Mouse (Mus musculus): ENCODE measurements around the gene Snrnp70.

- TF ChIP-seq CTCF (IDR thresholded peaks at IDR 0.05), result no peak
- no peak for TF ChIP-seq EP300 (IDR thresholded peaks at IDR 0.05)
Measured at GRCm38 (mm10) chr7:45408351-45408750, 12.8 kb upstream of the Snrnp70 start.

All from lung, postnatal 0 days (tissue).